In genomic region chr6:142668831-142669230, GRCm38 (mm10) we compare ENCODE assay signal across 19 mouse cellular contexts. TPM values are rescaled to one million over a fixed set of nuclear protein-coding genes. Genes with fewer than 3 reads are reported as not detected.
DNase-seq lines count a peak whose midpoint lies in the region; ATAC-seq and TF ChIP-seq lines count a peak whose summit lies in the region.
"Had no signal": no experiment of that assay in that cellular context is flagged by ENCODE, and none has a peak within 500 bp of the region (broad histone marks: within the 10 kb centered on the region; RNA-seq: fewer than 3 reads in every experiment).

No protein-coding gene starts in this region.

- intact Hi-C loops in gastrocnemius, adult 2 months (cut with DNase I) = no loop called here
- intact Hi-C loops in gastrocnemius, postnatal 36 days (cut with DNase I) = no loop called here

- no peak for TF ChIP-seq CTCF in gastrocnemius, adult 2 months (IDR thresholded peaks at IDR 0.05)
- TF ChIP-seq CTCF in heart, postnatal 0 days (IDR thresholded peaks at IDR 0.05; ENCODE audit: low read depth) = no peak
- TF ChIP-seq CTCF in liver, adult 2 months (IDR thresholded peaks at IDR 0.05; ENCODE audit: low read depth, low read length) = no peak
- no peak for TF ChIP-seq CTCF in liver, postnatal 0 days (IDR thresholded peaks at IDR 0.05; ENCODE audit: low read depth)

- H3K27ac ChIP-seq in gastrocnemius, adult 2 months = peak overlapping the region; percentile 91
- peak overlapping the region; percentile 91 for H3K27ac ChIP-seq in heart, postnatal 0 days (ENCODE audit: low read depth)
- H3K27ac ChIP-seq in liver, adult 2 months (replicated peaks; ENCODE audit: insufficient read depth, low read depth, low read length) = no peak overlapping the region
- no peak overlapping the region for H3K27ac ChIP-seq in liver, postnatal 0 days (ENCODE audit: low read depth)
- H3K27ac ChIP-seq: embryonic facial prominence, embryonic 10.5 days; hindbrain, embryonic 14.5 days; limb, embryonic 12.5 days; liver, embryonic 13.5 days had no signal

- H3K9ac ChIP-seq in heart, postnatal 0 days (replicated peaks; ENCODE audit: low read depth, low read length) = no peak overlapping the region
- no peak overlapping the region for H3K9ac ChIP-seq in liver, adult 2 months (ENCODE audit: low read depth, low read length)
- H3K9ac ChIP-seq in liver, postnatal 0 days (replicated peaks) = no peak overlapping the region
- H3K9ac ChIP-seq: hindbrain, embryonic 14.5 days; limb, embryonic 12.5 days; liver, embryonic 13.5 days had no signal

- H3K4me2 ChIP-seq in heart, postnatal 0 days (ENCODE audit: low read depth, low read length) = no peak overlapping the region
- H3K4me2 ChIP-seq in liver, postnatal 0 days (ENCODE audit: low read depth, low read length) = no peak overlapping the region
- H3K4me2 ChIP-seq: hindbrain, embryonic 14.5 days; limb, embryonic 12.5 days; liver, embryonic 13.5 days; midbrain, embryonic 11.5 days had no signal

- no peaks in the 10 kb centered on the region for H3K79me2 ChIP-seq in liver, adult 2 months (ENCODE audit: control insufficient read depth, insufficient read depth, low read length)

- no peaks in the 10 kb centered on the region for H3K27me3 ChIP-seq in heart, postnatal 0 days (ENCODE audit: control insufficient read depth, insufficient read depth, low read length)
- no peaks in the 10 kb centered on the region for H3K27me3 ChIP-seq in liver, adult 2 months (ENCODE audit: control insufficient read depth, insufficient read depth, low read length)
- no peaks in the 10 kb centered on the region for H3K27me3 ChIP-seq in liver, postnatal 0 days (ENCODE audit: insufficient read depth, low read length)
- H3K27me3 ChIP-seq: limb, embryonic 12.5 days; liver, embryonic 13.5 days had no signal

- peaks cover 46% of the 10 kb centered on the region for H3K36me3 ChIP-seq in heart, postnatal 0 days (replicated peaks; ENCODE audit: control insufficient read depth, insufficient read depth, low read length)
- H3K36me3 ChIP-seq in liver, adult 2 months (ENCODE audit: control insufficient read depth, insufficient read depth, low read length) = no peaks in the 10 kb centered on the region
- no peaks in the 10 kb centered on the region for H3K36me3 ChIP-seq in liver, postnatal 0 days (replicated peaks; ENCODE audit: insufficient read depth, low read length)
- H3K36me3 ChIP-seq: embryonic facial prominence, embryonic 10.5 days; limb, embryonic 12.5 days; liver, embryonic 13.5 days had no signal

- peak overlapping the region; percentile 46 for H3K4me3 ChIP-seq in gastrocnemius, adult 2 months
- H3K4me3 ChIP-seq in heart, postnatal 0 days (ENCODE audit: low read depth, low read length) = no peak overlapping the region
- no peak overlapping the region for H3K4me3 ChIP-seq in liver, adult 2 months (ENCODE audit: insufficient read depth, low read depth, low read length)
- no peak overlapping the region for H3K4me3 ChIP-seq in liver, postnatal 0 days (ENCODE audit: low read depth, low read length)
- H3K4me3 ChIP-seq: embryonic facial prominence, embryonic 10.5 days; limb, embryonic 12.5 days; liver, embryonic 13.5 days had no signal

- no peak for TF ChIP-seq EP300 in heart, postnatal 0 days (IDR thresholded peaks at IDR 0.05; ENCODE audit: low read depth)
- TF ChIP-seq EP300 in liver, postnatal 0 days (IDR thresholded peaks at IDR 0.05; ENCODE audit: low read depth) = no peak

- no peak for TF ChIP-seq POLR2A in liver, adult 2 months (IDR thresholded peaks at IDR 0.05; ENCODE audit: extremely low read depth, insufficient read depth, low read length)

- H3K9me3 ChIP-seq in heart, postnatal 0 days (replicated peaks; ENCODE audit: control insufficient read depth, low read length) = peaks cover 4% of the 10 kb centered on the region; the same call in 1 of the 2 replicates
- H3K9me3 ChIP-seq in liver, postnatal 0 days (ENCODE audit: low read length) = peaks cover 5% of the 10 kb centered on the region; the same call in 1 of the 2 replicates
- H3K9me3 ChIP-seq: embryonic facial prominence, embryonic 10.5 days had no signal

- no peak for DNase-seq in gastrocnemius, adult 2 months
- DNase-seq in gastrocnemius, postnatal 36 days = no peak
- DNase-seq in heart, postnatal 0 days (ENCODE audit: low spot score) = no peak
- no peak for DNase-seq in heart, adult 9 months (ENCODE audit: low spot score in 2 of 2)
- DNase-seq in liver, adult 2 months (ENCODE audit: extremely low read depth, low read depth, low spot score) = peak; percentile 19
- DNase-seq in liver, postnatal 0 days = no peak
- no peak for DNase-seq in ovary, postnatal 14 days (ENCODE audit: low spot score)
- DNase-seq in frontal cortex, postnatal 10 days (ENCODE audit: low spot score in 2 of 2) = no peak
- DNase-seq: cerebellum, adult 9-10 months; liver, embryonic 13.5 days; right cerebral cortex, postnatal 4 days; thymus, postnatal 14 days had no signal

- WGBS in heart, postnatal 0 days = 55% methylated on average over 6 of the region's 6 CpGs
- 64% methylated on average over 6 of the region's 6 CpGs for WGBS in liver, adult 2 months
- WGBS in liver, postnatal 0 days (ENCODE audit: insufficient replicate concordance) = 83% methylated on average over 6 of the region's 6 CpGs

- H3K4me1 ChIP-seq in heart, postnatal 0 days (ENCODE audit: control insufficient read depth, insufficient read depth) = peaks cover 16% of the 10 kb centered on the region; the same call in 1 of the 2 replicates
- peaks cover 7% of the 10 kb centered on the region; the same call in 1 of the 2 replicates for H3K4me1 ChIP-seq in liver, adult 2 months (ENCODE audit: control insufficient read depth, insufficient read depth, low read length)
- no peaks in the 10 kb centered on the region for H3K4me1 ChIP-seq in liver, postnatal 0 days (ENCODE audit: insufficient read depth)
- H3K4me1 ChIP-seq: embryonic facial prominence, embryonic 10.5 days; limb, embryonic 12.5 days; liver, embryonic 13.5 days had no signal

- no peak for ATAC-seq in heart, postnatal 0 days (ENCODE audit: insufficient read depth, low read depth)
- no peak for ATAC-seq in liver, postnatal 0 days
- ATAC-seq: CD4-positive, CD25-positive, alpha-beta regulatory T cell, adult 4 months; Patski had no signal

RNA-seq across cellular contexts. Expression of gene Abcc9, which starts 33.3 kb away (rescaled TPM):
- 100 to 1,000 TPM; 123 to 135 TPM for total RNA-seq in gastrocnemius, adult 2 months (2021)
- total RNA-seq in gastrocnemius, postnatal 36 days (2021) = 100 to 1,000 TPM; 124 to 126 TPM
- total RNA-seq in heart, postnatal 0 days (2014; rRNA removed; ENCODE audit: low replicate concordance) = 104 and 108 TPM in 2 replicates
- polyA plus RNA-seq in heart, postnatal 0 days (2015; fragmentation: Nextera tagmentation; extraction: Ambion mirVana) = 18.8 and 21.0 TPM in 2 replicates
- 12.3 and 17.3 TPM in 2 replicates for total RNA-seq in liver, adult 2 months (2014; rRNA removed)
- polyA plus RNA-seq in liver, adult 2 months (2012; rRNA removed) = 2.3 and 3.3 TPM in 2 replicates
- polyA plus RNA-seq in liver, postnatal 0 days (2015; fragmentation: Nextera tagmentation; extraction: Ambion mirVana) = 2.9 and 3.2 TPM in 2 replicates
- total RNA-seq: common myeloid progenitor, adult 5-6 weeks had no signal
- polyA plus RNA-seq: CD4-positive, CD25-positive, alpha-beta regulatory T cell, adult 4 months; Patski had no signal

Comparison
In these comparisons a context has a peak if more than half of its experiments do, and no peak if none do; other contexts are left out.
1. H3K27ac ChIP-seq: peak in gastrocnemius, adult 2 months (single experiment) and heart, postnatal 0 days (single experiment); none in liver, adult 2 months (single experiment) and liver, postnatal 0 days (single experiment).